Mouse (Mus musculus): ENCODE measurements around the gene Eva1b. TPM values are rescaled to one million over a fixed set of nuclear protein-coding genes. Genes with fewer than 3 reads are reported as not detected.

The Eva1b gene
- total RNA-seq (2021): 1 to 10 TPM; 4.1 to 4.4 TPM

GRCm38 (mm10) chr4:126147533-126148160 is at the start of gene Eva1b:
TSS of gene Eva1b (plus strand) at chr4:126147744.
- intact Hi-C loops (cut with DNase I): no loop called here
- no peak for DNase-seq (ENCODE audit: low spot score in 2 of 2)

- intact Hi-C loops (cut with DNase I): no loop called here
- no peak for DNase-seq (ENCODE audit: low spot score in 2 of 2)
Measured at GRCm38 (mm10) chr4:126099365-126099764, 48.2 kb upstream of the Eva1b start.

- intact Hi-C loops (cut with DNase I): loop anchor here (5.0 kb wide), 1 partner anchor 157 kb away; the partner anchor contains the start of gene Map7d1
- no peak for DNase-seq (ENCODE audit: low spot score in 2 of 2)
Measured at GRCm38 (mm10) chr4:126100764-126101163, 46.8 kb upstream of the Eva1b start.

GRCm38 (mm10) chr4:126102061-126102841 is 45.3 kb upstream of the Eva1b start:
- intact Hi-C loops (cut with DNase I): loop anchor here (2.0 to 5.0 kb wide), 2 partner anchors 17 to 155 kb away; partner anchors contain the start of gene Map7d1

DNA sequence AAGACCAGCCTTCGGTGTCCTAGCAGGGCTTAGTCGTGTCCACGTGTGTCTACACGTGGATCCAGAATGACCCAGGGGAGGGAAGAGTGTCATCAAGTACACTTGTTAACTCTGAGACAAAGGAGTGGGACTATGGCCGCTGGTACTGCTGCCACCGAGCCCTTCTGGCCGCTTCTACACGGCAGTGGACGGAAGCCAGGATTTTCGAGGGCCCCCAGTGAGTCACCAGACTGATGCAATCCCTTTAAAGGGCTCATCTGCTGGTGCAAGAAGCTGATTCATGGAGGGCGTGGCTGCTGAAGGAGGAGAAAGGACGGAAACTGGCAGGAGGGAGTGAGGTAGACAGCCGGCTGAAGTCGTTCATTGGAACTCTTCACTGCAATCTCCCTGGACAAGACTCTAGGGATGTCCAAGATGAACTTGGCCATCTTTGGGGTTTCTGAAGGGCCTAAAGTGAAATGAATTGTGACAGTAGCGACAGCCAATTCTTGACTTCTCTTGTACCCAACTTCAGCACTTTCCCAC is 44.4 kb upstream of the Eva1b start:
- DNase-seq (ENCODE audit: low spot score in 2 of 2): peak; percentile 79 to 94
- intact Hi-C loops (cut with DNase I): loop anchor here (2.0 to 5.0 kb wide), 2 partner anchors 16 to 154 kb away; partner anchors contain the start of gene Map7d1

More at GRCm38 (mm10) chr4:126102061-126102841, 45.3 kb upstream of the Eva1b start:
- peak in 1 of 2 experiments; percentile 81 for DNase-seq (ENCODE audit: low spot score in 2 of 2)

DNA sequence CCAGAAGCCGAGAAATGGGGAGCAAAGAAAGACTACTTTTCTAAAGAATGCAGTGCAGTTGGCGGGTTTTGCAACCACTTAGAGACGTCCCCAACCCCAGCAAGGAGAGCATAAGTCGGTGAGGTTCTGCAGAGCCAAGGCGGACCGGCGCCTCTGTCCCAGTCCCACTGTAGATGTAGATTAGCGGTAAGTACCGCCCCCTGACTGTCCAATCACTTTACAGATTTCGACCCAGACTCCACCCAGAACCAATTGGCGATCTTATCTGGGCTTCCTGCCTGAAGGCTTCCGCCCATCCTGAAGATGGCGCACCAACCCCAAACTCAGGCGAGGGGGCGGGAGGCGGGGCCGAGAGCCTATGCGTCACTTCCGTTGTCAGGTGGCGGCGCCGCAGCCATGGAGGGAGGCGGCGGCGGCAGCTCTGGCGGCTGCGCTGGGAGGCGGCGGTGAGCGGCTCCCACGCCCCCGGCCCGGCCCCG is 43.9 kb upstream of the Eva1b start, which contains the start of gene Stk40:
Gene Stk40, plus strand, starts transcription at position 368 of the 479 bp plus-strand sequence.
- intact Hi-C loops (cut with DNase I): loop anchor here (2.0 to 5.0 kb wide), 2 partner anchors 15 to 154 kb away; partner anchors contain the start of gene Map7d1

DNA sequence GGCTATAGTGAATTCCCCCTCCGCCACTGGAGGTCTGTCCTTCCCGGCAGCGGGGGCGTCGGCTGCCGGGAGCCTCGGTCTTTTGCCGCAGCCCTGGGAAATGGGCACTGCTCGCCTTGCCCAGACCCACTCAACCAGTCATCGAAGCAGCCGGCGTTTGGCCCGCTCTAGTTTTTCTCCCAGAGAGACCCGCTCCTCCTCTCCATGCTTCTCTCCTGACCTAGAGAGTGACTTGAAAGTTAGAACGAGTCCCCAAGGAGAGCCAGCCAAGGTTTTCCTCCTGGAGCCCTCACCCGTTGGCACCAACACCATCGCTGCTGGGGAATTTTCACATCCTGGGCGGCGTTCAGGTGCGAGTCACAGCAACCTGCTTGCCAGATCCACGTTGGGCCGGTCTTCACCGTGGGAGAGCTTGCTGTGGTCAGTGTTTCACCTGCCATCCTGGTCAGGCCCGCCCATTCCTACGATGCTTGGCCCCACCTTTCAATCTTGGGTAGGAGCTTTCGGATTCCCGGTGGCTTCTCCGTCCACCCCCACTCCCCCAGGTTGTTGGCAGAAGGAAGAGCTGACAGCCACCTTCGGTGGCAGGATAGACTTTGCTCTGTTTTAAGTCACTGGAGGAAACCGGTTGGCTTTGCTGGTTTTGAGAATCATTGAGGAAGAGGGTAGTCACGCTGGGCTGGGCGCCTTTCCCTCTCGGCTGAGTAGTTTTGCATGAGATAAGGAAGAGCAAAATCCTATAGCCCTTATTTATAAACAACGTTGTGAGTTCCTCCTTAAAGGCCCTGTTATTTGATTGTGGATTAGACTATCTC is 43.1 kb upstream of the Eva1b start:
- intact Hi-C loops (cut with DNase I): loop anchor here (5.0 kb wide), 1 partner anchor 153 kb away; the partner anchor contains the start of gene Map7d1
- peak; percentile 28 to 49 for DNase-seq (ENCODE audit: low spot score in 2 of 2)

More for the DNA sequence above, 43.9 kb upstream of the Eva1b start, which contains the start of gene Stk40:
- DNase-seq (ENCODE audit: low spot score in 2 of 2): peak; percentile 94 to 98

DNA sequence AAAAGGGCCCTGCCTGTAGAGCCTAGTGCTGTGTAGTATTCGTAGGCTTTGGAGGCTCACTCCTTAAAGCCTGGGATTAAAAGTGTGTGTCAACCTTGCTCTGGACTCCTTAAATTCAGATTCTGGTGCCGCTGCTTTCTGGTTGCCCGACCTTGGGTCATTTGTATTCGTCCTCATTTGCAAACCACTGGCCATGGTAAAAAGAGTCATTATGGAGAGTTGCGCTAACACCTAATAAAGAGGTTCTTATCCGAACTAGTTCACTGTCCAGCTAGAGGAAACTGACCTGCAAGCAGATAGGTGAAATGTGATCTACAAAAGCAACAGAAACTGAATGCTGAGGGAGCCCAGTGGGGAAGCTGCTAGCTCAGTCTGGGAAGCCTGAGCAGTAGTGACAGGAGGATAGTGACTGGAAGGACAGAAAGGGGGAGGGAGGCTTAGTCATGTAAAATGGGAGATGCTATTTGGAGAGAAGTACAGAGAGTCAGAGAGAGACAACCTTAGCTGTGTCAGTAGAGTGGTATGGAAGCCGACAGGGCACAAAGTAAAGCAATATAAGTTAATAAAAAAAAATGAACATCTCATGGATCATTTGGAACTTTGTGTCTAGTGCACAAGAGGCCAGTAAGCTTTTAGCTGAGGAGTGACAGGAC is 42.3 kb upstream of the Eva1b start:
- intact Hi-C loops (cut with DNase I): no loop called here
- peak in 1 of 2 experiments; percentile 59 for DNase-seq (ENCODE audit: low spot score in 2 of 2)

- intact Hi-C loops (cut with DNase I): no loop called here
- no peak for DNase-seq (ENCODE audit: low spot score in 2 of 2)
Measured at GRCm38 (mm10) chr4:126108061-126108740, 39.3 kb upstream of the Eva1b start.

- intact Hi-C loops (cut with DNase I): no loop called here
- DNase-seq (ENCODE audit: low spot score in 2 of 2): peak in 1 of 2 experiments; percentile 39
Measured at GRCm38 (mm10) chr4:126109613-126110373, 37.8 kb upstream of the Eva1b start.

DNA sequence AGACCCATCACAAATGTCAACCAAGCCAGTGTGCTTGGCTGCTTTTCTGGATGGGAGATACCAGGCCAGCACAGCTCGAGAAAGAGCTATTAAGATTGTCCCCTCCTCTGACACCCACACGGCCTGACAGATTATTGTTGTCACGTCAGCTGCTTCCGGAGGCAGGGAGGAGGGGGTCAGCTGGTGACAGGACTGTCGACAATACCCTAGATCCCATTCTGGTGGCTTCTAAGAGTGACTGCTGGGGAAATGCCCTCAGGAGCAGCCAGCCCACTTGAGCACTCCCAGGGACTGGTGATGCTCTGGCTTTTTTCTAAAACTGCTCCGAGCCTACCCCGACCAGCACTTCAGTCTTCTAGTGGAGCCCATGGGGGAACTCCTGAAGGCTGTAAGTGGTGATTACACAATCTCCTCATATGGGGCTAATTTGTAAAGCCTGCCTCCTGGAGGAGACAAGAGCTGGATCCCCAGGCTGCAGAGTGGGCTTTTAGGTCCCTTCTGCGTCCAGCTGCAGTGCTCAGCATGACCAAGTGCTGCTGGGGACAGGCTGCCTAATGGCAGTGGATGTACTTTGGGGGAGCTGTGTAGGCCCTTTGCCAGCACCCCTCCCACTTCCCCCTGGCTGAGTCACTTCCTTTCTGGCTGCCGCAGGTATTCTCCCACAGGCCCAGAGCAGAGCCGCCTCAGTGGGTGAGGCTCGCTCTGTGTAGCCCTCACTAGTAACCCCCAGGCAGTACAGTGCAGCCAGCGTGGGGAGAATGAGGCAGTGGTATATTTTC is 37.0 kb upstream of the Eva1b start:
- intact Hi-C loops (cut with DNase I): no loop called here
- DNase-seq (ENCODE audit: low spot score in 2 of 2): peak; percentile 74 to 92

- intact Hi-C loops (cut with DNase I): no loop called here
- DNase-seq (ENCODE audit: low spot score in 2 of 2): no peak
Measured at GRCm38 (mm10) chr4:126111153-126111549, 36.4 kb upstream of the Eva1b start.

DNA sequence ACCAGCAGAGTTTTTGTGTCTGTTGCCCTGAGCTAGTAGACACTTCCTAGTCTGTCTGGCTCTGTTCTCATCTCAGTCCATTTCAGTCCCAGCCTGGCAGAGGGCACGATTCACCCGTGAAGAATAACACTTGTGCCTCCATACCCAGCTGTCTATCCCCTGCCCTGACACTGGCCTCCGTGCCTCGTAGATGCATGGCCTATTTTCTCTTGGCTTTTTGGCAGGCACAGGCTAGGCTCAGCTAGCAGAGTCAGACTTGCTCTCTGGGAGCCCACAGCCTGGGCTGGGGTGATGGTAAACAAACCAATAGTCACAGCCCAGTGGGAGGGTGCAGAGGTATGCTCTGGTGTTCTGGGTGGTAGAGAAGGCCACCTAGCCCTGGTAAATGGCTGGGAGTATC is 34.3 kb upstream of the Eva1b start:
- DNase-seq (ENCODE audit: low spot score in 2 of 2): no peak
- intact Hi-C loops (cut with DNase I): no loop called here

DNA sequence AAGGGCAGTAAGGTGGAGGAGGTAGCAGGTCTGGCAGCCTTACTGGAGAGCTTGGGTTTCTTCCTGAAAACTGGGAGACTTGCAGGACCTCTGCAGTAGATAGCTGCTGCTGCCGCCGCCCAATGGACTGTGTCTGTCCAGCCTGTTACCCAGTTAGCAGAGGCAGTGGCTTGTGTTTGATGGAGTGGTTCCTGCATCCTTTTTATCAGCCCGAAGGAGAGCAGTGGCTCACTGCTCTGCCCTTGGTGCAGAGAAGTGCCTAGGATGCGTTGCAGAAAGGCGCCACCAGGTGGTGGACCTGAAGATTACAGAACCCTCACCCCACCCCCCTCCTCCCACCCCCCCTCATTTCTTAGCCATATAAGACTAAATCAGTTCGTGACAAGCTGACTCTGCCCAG is 33.6 kb upstream of the Eva1b start:
- peak in 1 of 2 experiments; percentile 38 for DNase-seq (ENCODE audit: low spot score in 2 of 2)
- intact Hi-C loops (cut with DNase I): loop anchor here (1.0 kb wide), 1 partner anchor 28 kb away; no protein-coding TSS in a partner anchor

DNA sequence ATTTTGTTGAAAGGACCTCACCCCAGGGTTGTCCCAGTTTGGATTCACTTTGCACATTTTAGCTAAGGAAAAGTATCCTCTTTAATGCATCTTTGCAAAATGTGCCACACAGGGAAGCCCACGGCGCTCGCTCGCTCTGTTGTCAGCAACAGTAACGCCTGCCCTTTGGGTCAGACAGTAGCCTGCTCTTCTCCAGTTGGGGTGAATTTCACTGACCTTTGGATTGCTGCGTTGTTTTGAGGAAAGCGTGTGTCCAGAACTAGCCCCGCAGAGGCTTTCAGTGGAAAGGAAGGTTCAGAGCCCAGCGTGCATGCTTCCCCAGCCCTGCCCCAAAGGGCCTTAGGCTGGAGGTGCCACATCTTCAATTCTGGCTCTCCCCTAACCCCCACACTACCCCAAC is 32.1 kb upstream of the Eva1b start:
- DNase-seq (ENCODE audit: low spot score in 2 of 2): no peak
- intact Hi-C loops (cut with DNase I): no loop called here

DNA sequence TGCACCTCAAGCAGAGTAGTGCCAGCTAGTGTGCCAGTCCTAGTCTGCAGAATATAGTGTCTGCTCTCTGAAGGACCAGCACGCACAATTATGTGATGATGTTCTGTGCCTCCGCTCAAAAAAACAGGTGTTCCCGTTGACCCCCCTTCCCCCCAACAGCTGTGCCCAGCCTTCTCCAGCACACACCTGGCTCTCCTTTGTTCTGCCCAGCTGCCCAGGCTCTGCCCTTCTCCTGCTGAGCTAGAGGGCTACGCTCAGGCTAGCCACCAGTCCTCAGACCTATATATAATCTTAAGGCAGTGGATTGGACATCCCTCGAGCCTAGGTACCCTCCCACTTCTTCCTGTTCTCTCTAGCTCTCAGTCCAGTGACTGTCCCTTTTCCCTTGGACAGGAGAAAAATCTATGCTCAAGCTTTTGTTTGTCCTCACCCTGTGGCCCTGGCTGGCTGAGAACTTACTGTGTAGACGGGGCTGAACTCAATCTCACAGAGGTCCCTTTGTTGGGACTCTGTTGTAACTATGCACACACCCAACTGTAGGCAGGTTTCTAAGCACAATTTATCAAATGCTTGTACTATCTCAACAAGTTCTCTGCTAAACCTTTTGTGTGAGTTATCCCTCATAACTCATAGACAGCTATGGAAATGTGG is 31.5 kb upstream of the Eva1b start:
- intact Hi-C loops (cut with DNase I): no loop called here
- DNase-seq (ENCODE audit: low spot score in 2 of 2): no peak
